Mouse (Mus musculus) olfactory bulb, adult 2 months (tissue): ENCODE measurements around the gene Lmcd1.

ENCODE experiments used
- CTCF ChIP-seq: fragments of 200-500 bp; IDR thresholded peaks from 2 replicates; pipeline ENCODE4 v1.5.1; 2012; ENCODE audit warnings: low read depth, mild to moderate bottlenecking, low read length, moderate library complexity; ENCODE audit not compliant: insufficient read depth
- POLR2A ChIP-seq: fragments of 200-500 bp; IDR thresholded peaks from 2 replicates; pipeline ENCODE4 v1.6.1; 2012; ENCODE audit warnings: mild to moderate bottlenecking, low read depth, low read length, moderate library complexity; ENCODE audit not compliant: insufficient read depth

DNA sequence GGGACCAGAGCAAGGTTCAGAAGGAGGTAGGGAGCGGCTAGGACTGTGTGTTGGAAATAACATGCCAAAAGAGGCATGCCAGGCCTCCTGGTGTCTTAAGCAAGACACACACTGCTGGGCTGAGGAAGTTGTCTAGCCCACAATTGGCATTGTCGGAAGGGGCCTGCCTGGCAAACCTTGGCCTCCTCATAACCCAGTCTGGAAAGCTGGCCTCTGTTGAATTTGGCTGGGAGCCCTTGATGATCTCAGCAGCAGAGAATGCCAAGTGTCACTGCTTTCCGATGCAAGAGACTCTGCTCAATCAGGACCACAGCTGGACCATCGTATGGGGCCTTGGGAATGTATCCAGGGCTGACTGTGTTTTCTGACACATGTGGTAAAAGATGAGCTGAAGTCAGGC is 27.9 kb upstream of the Lmcd1 start:
- TF ChIP-seq CTCF: no peak
- TF ChIP-seq POLR2A: no peak
